Mouse (Mus musculus): Measurements from ENCODE around the gene Sdcbp2.
A peak's percentile ranks its signal among the peaks of the same experiment; 100 is the strongest.

The Sdcbp2 gene

GRCm38 (mm10) chr2:151571873-151572700 is at the start of gene Sdcbp2:
Sdcbp2 (plus strand) TSS chr2:151572622.
- DNase-seq, result no peak

- DNase-seq, result no peak
Measured at GRCm38 (mm10) chr2:151524324-151525041, 47.9 kb upstream of the Sdcbp2 start.

- no peak for DNase-seq
Measured at GRCm38 (mm10) chr2:151525520-151525919, 46.9 kb upstream of the Sdcbp2 start.

- peak; percentile 70 for DNase-seq
Measured at GRCm38 (mm10) chr2:151528066-151528465, 44.4 kb upstream of the Sdcbp2 start.

- DNase-seq, result peak; percentile 41
Measured at GRCm38 (mm10) chr2:151529169-151529568, 43.3 kb upstream of the Sdcbp2 start.

- peak; percentile 59 for DNase-seq
Measured at GRCm38 (mm10) chr2:151530378-151531230, 41.8 kb upstream of the Sdcbp2 start.

- DNase-seq, result peak; percentile 46
Measured at GRCm38 (mm10) chr2:151533632-151534031, 38.8 kb upstream of the Sdcbp2 start.

GRCm38 (mm10) chr2:151535961-151536617 is 36.3 kb upstream of the Sdcbp2 start:
- DNase-seq, result peak; percentile 33

GRCm38 (mm10) chr2:151536618-151536974 is 35.8 kb upstream of the Sdcbp2 start:
- DNase-seq, result no peak

GRCm38 (mm10) chr2:151538646-151539045 is 33.8 kb upstream of the Sdcbp2 start:
- no peak for DNase-seq

- DNase-seq, result peak; percentile 95
Measured at GRCm38 (mm10) chr2:151542323-151543062, 29.9 kb upstream of the Sdcbp2 start, which contains the start of gene Fkbp1a. Fkbp1a (plus strand) TSS chr2:151542483.

GRCm38 (mm10) chr2:151543063-151543895 is 29.1 kb upstream of the Sdcbp2 start:
- peak; percentile 68 for DNase-seq

GRCm38 (mm10) chr2:151544673-151545072 is 27.7 kb upstream of the Sdcbp2 start:
- DNase-seq, result peak; percentile 56

- no peak for DNase-seq
Measured at GRCm38 (mm10) chr2:151546571-151546970, 25.9 kb upstream of the Sdcbp2 start.

- DNase-seq, result no peak
Measured at GRCm38 (mm10) chr2:151549615-151550121, 22.8 kb upstream of the Sdcbp2 start.

- DNase-seq, result no peak
Measured at GRCm38 (mm10) chr2:151562930-151563921, 9.2 kb upstream of the Sdcbp2 start.

GRCm38 (mm10) chr2:151564006-151564405 is 8.4 kb upstream of the Sdcbp2 start:
- DNase-seq, result no peak

- no peak for DNase-seq
Measured at GRCm38 (mm10) chr2:151564986-151565385, 7.4 kb upstream of the Sdcbp2 start.

- no peak for DNase-seq
Measured at GRCm38 (mm10) chr2:151566856-151567255, 5.6 kb upstream of the Sdcbp2 start.

All from thymus, postnatal 4 days (tissue).